Mouse (Mus musculus) urinary bladder, postnatal 4 days (tissue): Measurements from ENCODE around the gene Tmx2.
"Not testable (repeated sequence)": the region's sequence is repeated elsewhere in the genome, so short reads cannot be mapped to it uniquely, and the experiment has no call there.

ENCODE experiments used
- DNase-seq, 2 experiments: peaks; one replicate each; pipeline ENCODE4 v3.0.0; 2021 to 2022; ENCODE audit warnings: low spot score in 2 of 2

Gene Tmx2

DNA sequence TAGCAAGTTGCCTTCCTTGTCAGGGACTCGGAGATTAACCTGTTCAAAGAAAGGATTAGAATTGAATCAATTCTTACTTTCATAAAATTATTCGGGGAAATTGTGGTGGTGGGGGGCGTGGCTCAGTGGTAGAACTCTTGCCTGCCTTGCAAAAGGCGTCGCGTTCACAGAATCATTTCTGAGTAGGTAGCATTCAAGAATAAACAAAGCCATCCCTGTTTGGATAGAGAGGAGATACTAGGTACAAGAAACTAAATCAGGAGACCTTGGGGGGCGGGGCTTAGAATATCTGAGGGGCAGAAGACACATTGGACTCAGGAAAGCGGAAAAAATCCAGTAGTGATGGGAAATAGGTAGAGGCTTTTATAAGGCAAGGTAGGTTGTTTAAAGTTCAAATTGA lies at the start of gene Tmx2:
Gene Tmx2, minus strand, starts transcription at position 125 of the 400 bp plus-strand sequence.
- DNase-seq, result no peak

DNA sequence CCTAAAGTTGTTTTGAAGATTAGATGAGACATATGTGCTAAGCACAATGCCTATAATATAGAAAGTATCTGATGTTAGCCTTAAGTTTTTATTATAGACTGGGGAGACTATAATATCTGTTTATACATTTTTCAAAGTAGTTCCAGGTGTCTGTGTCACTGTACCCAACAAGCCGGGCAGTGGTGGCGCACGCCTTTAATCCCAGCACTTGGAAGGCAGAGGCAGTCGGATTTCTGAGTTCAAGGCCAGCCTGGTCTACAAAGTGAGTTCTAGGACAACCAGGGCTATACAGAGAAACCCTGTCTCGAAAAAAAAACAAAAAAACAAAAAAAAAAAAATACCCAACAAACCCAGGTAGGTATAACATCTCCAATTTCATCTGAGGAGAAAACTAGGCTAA lies 49.3 kb upstream of the Tmx2 start:
- DNase-seq, result not testable (repeated sequence)

DNA sequence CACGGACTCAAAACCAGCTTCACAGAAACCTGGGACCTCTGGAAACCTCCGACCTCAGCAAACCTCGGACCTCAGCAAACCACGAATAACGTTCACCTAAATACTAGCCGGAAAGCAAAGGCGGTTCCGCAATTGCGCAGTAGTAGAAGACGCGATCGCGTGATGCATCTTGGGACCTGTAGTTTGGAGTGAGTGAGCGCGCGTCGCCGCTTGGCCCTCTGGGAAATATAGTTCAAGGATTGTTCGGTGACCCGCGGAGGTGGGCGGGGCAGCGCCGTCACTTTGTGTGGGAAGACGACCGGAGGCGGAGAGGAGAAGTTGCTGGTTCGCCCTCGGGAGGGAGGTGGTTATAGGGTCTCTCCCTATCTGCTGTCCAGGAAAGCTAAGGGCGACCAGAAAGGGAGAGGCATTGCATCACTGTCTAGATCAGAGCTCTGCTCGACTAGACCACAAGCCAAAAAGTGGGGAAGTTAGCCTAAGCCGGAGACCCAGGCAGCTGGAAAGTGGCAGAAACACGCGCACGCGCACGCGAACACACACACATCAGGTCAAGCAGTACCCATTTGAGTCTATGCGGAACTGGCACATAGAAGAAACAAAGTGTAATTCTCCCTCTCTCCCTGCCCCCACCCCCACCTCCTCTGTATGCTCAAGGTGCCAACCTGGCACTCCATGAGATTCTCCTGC lies 48.4 kb upstream of the Tmx2 start, which contains the start of gene Clp1:
Gene Clp1, minus strand, starts transcription at position 179 of the 687 bp plus-strand sequence.
- DNase-seq, result peak; percentile 90 to 95

DNA sequence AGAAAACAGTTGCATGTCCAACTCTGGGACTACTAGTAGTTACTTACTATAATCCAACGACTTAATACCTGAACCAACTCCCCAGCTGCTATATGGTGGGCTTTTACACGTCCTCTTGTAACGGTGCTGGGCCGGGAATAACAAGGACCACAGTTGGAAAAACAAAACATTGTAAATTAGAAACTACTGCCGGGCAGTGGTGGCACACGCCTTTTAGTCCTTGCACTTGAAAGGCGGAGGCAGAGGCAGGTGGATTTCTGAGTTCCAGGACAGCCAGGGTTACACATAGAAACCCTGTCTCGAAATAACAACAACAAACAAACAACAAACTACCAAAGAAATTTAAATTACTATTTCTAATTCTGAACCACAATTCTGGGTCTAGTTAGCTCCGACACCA lies 47.8 kb upstream of the Tmx2 start:
- no peak for DNase-seq

- no peak for DNase-seq
Observed at GRCm38 (mm10) chr2:84725770-84726169, 46.8 kb upstream of the Tmx2 start.

- no peak for DNase-seq
Observed at GRCm38 (mm10) chr2:84723856-84724255, 44.9 kb upstream of the Tmx2 start.

DNA sequence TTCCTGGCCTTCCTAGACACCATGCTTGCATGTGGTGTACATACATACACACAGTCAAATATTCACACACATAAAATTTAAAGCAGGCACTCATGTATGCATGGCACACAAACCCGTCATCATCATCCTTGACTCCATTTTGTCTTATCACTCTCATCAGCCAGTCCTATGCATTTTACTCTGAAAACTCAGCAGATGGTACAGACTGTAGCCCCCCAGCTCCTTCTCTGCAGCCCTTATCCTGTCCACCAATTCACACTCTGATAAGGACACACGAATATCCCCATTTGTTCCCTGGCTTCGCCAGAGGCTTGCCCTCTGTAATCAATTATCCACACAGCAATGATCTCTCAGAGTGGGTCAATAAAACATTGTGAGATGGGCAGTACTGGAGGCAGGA lies 42.2 kb upstream of the Tmx2 start:
- no peak for DNase-seq

DNA sequence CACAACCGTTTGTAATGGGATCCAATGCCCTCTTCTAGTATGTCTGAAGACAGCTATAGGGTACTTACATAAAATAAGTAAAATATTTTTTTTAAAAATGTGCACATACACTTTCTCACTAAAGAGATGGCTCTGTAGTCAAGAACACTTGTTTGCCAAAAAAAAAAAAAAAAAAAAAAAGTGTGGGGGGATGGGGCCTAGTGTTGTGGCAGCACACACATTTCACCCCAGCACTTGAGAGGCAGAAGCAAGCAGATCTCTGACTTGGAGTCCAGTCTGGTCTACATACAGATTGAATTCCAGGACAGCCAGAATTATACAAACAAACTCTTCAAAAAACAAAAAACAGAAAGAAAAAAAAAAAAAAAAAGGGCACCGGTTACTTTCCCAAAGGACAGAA lies 41.8 kb upstream of the Tmx2 start:
- DNase-seq, result no peak

- DNase-seq, result no peak
Observed at GRCm38 (mm10) chr2:84717357-84717756, 38.4 kb upstream of the Tmx2 start.

- no peak for DNase-seq
Observed at GRCm38 (mm10) chr2:84716423-84717355, 37.7 kb upstream of the Tmx2 start.

DNA sequence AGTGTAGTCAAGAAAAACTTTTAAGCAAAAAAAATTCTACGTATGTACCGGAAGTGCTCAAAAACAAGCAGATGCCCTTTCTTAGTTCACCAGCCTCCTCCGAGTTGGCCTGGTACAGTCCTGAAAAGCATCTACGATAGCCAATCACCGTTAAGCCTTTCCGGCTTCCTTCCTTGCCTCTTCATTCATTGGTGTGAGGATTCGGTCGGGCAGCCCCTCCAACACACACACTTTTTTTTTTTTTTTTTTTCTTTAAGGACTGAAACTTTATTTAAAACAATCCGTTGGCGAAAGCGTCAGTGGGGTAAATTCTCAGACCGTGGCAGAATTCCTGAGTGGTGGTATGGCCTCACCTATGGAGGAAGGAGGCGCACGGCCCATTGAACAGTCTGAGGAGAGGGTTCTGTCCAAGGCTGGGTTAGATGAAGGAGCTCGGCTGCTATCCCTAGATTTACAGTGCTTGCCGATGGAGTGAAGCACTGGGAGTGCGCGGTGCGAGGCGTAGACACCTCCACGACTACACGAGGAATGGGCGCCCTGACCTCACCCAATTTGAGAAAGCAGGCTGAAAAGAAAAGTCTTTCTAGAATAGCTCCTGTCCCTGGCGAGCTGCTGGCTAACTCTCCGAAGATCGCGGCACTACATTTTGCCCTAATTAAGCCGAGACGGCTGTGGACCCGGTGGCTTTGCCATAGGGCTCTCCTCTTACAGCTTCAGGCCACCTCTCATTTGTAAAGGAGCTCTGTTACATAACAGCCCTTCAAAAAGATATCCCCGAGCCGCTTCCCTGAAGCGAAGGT lies 36.8 kb upstream of the Tmx2 start:
- DNase-seq, result peak in 1 of 2 experiments; percentile 75

GRCm38 (mm10) chr2:84714811-84715561 lies 36.0 kb upstream of the Tmx2 start, which contains the start of gene Zdhhc5:
Zdhhc5 (minus strand) TSS chr2:84715180.
- peak; percentile 99 for DNase-seq

DNA sequence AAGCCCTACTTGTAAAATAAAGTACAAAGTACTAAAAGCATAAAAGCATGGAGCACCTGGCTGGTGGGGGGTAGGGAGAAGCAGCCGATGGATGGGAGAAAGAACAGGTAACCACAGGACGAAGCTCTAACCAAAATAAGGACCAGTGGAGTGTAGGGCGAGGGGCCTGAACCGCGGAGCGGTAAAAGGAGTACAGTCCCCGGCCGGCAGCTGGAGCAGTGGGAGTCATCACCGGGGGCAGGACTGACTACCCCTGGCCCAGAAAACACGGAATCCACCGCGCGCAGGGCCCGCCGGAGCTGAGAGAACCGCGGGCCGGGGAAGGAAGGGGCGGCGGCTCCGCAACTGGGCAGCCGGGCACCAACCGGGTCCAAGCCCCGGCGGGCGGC lies 35.5 kb upstream of the Tmx2 start:
- no peak for DNase-seq

DNA sequence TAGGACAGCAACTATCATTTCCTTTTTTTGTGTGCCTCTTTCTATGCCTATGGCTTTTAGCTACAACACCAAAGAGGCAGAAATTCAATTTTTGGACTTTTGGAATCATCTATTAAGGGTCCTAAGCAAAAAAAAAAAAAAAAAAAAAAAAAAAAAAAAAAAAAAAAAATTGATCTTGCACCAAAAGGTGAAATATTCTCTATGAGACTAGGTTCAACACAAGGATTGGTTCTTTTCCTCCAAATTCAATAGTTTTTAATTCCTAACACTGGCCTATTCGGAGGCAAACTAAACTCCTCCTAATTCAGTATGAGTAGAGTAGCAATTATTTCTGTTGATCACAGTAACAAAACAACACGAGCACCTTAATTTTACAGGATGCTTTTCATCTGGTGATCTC lies 33.0 kb upstream of the Tmx2 start:
- no peak for DNase-seq

DNA sequence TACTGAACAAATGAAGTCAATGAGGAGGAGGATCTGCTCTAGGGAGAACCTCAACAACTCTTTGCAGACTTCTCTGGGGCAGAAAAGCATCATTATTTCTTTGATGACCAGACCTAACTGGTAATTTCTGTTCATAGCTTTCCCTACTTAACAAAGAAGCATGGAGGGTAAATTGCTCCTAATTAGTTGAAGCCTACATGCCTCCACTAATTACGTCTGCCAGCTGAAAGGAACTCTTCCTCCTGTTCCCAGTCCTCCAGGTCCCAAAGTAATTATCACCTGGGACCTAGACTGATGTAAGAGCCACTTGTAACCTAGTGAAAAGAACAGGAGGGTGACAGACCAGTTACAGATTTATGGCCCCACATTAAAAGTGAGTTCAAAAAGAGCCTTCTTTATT lies 28.6 kb upstream of the Tmx2 start:
- no peak for DNase-seq

DNA sequence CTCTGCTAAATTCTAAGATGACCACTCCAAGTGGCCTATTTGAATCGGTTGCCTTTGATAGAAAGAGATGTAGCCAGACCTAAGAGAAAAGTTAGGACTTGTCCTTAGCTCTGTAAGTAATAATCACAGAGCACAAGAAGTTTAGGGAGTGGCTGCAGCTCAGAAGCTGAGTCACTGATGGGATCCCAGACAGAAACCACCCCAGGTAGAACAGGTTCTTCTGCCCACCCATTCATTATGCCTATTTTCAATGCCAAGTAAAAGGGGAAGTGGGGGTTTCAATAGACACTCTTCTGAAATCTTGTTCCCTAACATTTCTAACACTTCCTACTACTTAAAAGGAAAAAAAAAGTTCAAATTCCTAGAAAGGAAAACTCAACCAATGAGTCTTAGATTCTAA lies 26.4 kb upstream of the Tmx2 start:
- no peak for DNase-seq

DNA sequence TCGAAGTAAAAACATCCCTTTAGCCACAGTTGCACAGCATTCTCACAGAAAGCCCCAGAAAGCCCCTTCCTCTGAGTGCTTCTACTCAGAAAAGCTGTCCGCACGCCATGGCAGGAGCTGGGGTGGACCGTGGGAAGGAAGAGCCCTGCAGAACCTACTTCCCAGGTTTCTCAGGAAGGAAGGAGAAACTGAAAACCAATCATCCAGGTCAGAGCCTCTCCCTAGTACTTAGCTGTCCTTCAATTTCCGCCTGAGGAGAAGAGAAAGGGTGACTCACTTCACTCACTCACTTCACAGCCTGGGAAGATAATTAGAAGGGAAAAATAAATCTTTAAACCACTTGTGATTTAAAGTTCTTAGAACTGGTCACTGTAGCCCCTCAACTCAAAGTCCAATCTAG lies 25.4 kb upstream of the Tmx2 start:
- no peak for DNase-seq

GRCm38 (mm10) chr2:84703497-84703896 lies 24.6 kb upstream of the Tmx2 start:
- DNase-seq, result no peak

GRCm38 (mm10) chr2:84695007-84695695 lies 16.2 kb upstream of the Tmx2 start:
- DNase-seq, result no peak

DNA sequence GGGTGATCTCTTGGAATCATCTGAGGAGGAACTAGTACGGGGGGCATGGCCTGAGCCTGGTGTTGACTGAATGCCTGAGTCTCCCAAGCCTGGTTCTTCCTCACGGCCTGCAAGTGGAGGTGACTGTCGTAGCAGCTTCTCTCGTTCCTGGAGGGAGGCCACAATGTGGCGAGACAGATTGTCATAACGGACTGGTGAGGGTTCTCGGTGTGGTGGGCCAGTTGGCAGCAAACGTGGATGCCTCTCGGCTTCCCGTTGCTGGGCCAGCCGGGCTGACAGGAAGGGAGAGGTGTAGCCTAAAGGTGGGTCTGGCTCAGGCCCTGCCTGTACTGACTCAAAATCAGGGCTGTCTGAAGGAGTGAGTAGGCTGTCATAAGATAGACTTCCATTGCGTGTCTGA lies 11.1 kb upstream of the Tmx2 start:
- no peak for DNase-seq
